Mouse (Mus musculus) spleen, adult 2 months (tissue): ENCODE data around the gene Stx16. TPM values are rescaled to one million over a fixed set of nuclear protein-coding genes. Genes with fewer than 3 reads are reported as not detected.

Source experiments
- DNase-seq, 2 experiments: peaks; one replicate each; pipeline versions ENCODE4 v3.0.0 to v3.0.0-alpha.2; 2012 to 2021; ENCODE audit warnings: low spot score in 2 of 2, low read depth in 1 of 2
- H3K27ac ChIP-seq: fragments of 200-500 bp; 2 replicates; pipeline ENCODE4 v1.5.1; 2012; ENCODE audit warnings: low read length, inconsistent platforms; ENCODE audit not compliant: insufficient read depth
- H3K27me3 ChIP-seq: fragments of 200-500 bp; 2 replicates; pipeline ENCODE4 v1.6.1; 2012; ENCODE audit warnings: mild to moderate bottlenecking, moderate library complexity, low read length, inconsistent platforms; ENCODE audit not compliant: control insufficient read depth, insufficient read depth
- H3K36me3 ChIP-seq: fragments of 200-500 bp; 2 replicates; pipeline ENCODE4 v1.6.1; 2012; ENCODE audit warnings: mild to moderate bottlenecking, low read length, inconsistent platforms; ENCODE audit not compliant: control insufficient read depth, insufficient read depth
- H3K4me1 ChIP-seq: fragments of 200-500 bp; 2 replicates; pipeline ENCODE4 v1.6.1; 2011; ENCODE audit warnings: inconsistent platforms; ENCODE audit not compliant: control insufficient read depth, insufficient read depth, insufficient read length
- H3K4me3 ChIP-seq: fragments of 200-500 bp; 2 replicates; pipeline ENCODE4 v1.5.1; 2011; ENCODE audit warnings: mild to moderate bottlenecking, inconsistent platforms; ENCODE audit not compliant: insufficient read depth, insufficient read length; ENCODE audit errors: extremely low read depth
- CTCF ChIP-seq: fragments of 200-500 bp; IDR thresholded peaks from 2 replicates; pipeline ENCODE4 v1.5.1; 2011; ENCODE audit warnings: mild to moderate bottlenecking, inconsistent platforms; ENCODE audit not compliant: insufficient read depth, insufficient read length, insufficient replicate concordance; ENCODE audit errors: extremely low read depth
- POLR2A ChIP-seq: fragments of 200-500 bp; IDR thresholded peaks from 2 replicates; pipeline ENCODE4 v1.6.1; 2011; ENCODE audit warnings: low read depth, low read length, inconsistent platforms
- WGBS: fragments of 180-500 bp; shearing (Covaris S2); methylation state at CpG from one replicate; pipeline ENCODE4 v1.1.7; 2018; 5-methylcytosine and 5-hydroxymethylcytosine counted together
- polyA plus RNA-seq: library from polyadenylated mRNA; depleted of rRNA; stranded (reverse); fragments of >200 nt; gene quantifications from 2 replicates; pipeline ENCODE4 v1.2.3, GENCODE M21; 2012

The Stx16 gene
- polyA plus RNA-seq, 1 experiment: 36.0 TPM

DNA sequence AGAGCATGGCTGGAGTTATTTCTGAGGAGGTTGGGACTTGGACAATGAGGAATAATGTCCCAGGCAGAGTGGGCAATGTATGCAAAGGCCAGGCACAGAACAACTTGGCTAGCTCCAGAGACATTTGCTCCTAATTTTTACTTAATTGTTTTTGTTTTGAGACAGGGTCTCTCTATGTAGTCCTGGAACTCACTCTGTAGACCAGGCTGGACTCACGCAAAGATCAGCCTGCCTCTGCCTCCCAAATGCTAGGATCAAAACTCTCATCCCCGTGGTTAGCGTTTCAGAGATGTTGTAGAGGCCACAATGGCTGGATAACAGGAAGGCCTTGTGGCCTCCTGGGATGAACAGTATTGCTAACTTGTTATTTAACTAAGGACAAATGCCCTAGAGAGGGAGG is 21.6 kb upstream of the Stx16 start:
- no peak overlapping the region for H3K27ac ChIP-seq
- H3K27me3 ChIP-seq: no peaks in the 10 kb centered on the region
- WGBS: 85% methylated on average over 3 of the region's 3 CpGs
- H3K36me3 ChIP-seq: no peaks in the 10 kb centered on the region
- no peak for TF ChIP-seq CTCF
- no peak for TF ChIP-seq POLR2A
- no peaks in the 10 kb centered on the region for H3K4me1 ChIP-seq
- no peak for DNase-seq
- no peak overlapping the region for H3K4me3 ChIP-seq

DNA sequence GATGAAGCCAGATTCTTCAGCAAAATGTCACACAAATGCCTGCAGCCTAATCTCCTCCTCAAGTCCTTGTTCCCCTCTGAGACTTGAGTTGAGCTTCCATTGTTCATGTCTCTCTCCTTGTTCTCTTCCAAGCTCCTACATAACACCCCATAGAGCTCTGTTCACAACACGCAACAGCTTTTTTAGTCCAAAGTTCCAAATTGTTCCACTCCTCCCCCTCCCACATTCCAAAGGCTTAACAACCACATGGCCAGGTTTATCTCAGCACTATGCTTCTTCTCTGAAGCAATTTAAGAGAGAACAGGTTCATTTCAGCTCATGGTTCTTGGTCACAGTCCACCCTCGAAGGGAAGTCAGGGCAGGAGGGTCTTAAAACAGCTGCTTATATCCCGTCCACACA is 18.4 kb upstream of the Stx16 start:
- TF ChIP-seq POLR2A (no peak), CTCF (no peak)
- no peaks in the 10 kb centered on the region for H3K4me1 ChIP-seq
- no peak overlapping the region for H3K27ac ChIP-seq
- DNase-seq: no peak
- 88% methylated on average over 3 of the region's 3 CpGs for WGBS
- H3K27me3 ChIP-seq: no peaks in the 10 kb centered on the region
- no peaks in the 10 kb centered on the region for H3K36me3 ChIP-seq
- H3K4me3 ChIP-seq: no peak overlapping the region

DNA sequence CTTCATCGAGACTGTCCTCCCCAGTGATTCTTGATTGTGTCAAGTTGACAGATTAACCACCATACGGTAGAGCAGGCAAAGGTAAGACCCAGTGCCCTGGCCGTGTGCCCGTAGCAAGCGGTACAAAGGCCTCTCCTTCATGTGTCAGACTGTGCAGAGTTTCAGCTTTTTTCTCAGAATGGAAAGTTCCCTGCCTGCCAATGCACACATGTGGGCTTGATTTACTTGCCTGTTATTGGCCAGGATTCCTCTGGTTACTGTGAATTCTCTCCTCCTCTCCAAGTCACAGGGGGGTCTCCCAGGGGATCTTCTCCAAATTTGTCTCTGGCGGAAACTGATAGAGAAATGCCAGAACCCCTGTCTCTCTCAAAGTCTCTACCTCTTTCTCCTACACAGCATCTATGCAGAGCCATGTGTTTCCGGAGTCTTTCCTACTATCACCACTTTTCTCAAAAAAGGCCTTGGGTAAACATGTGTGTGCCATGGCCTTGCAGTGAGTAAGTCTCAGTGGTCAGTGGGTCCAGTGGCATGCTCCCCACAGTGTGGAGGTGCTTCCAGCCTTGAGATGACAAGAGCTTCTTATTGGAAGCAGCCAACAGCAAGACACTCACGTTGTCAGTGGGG is 17.7 kb upstream of the Stx16 start:
- WGBS: 91% methylated on average over 8 of the region's 8 CpGs

DNA sequence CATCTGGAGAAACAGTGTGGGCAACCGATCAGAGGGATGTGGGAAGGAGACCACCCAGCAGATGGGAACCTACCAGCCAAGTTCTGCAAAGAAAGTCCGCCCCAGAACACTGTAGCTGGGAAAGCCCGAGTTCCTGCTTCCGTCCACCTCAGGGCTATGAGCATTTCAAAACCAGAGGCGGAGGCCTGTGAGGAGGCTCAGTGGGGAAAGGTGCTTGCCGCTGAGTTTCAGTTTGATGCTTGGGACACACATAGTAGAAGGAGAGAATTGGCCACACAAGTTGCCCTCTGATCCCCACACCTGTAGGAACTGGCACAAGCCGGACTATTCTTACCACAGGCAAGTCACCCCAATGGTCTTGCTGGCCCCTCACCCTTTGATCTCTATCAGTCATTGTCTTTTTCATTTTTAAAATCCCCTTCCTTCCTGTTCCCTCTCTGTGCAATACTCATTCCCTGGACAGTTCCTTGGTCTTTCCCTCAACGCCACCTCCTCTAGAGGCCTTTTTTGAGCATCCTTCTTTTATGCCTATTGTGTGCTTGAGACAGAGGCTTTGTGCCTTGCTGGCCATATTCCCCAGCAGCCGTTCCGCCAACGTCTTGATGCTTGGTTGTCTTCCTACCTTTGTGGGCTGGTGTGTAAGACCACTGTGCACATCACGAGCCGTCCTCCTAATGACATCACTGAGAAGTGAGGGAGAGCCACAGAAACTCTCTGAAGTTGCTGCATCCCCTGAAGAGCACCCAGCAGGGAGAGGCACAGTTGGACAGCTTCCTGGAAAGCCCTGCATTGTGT is 16.3 kb upstream of the Stx16 start:
- no peaks in the 10 kb centered on the region for H3K4me1 ChIP-seq
- no peaks in the 10 kb centered on the region for H3K36me3 ChIP-seq
- WGBS: 92% methylated on average over 13 of the region's 13 CpGs
- H3K27me3 ChIP-seq: no peaks in the 10 kb centered on the region
- H3K4me3 ChIP-seq: no peak overlapping the region
- no peak for TF ChIP-seq CTCF
- TF ChIP-seq POLR2A: no peak
- no peak overlapping the region for H3K27ac ChIP-seq
- no peak for DNase-seq

More for the DNA sequence above, 17.7 kb upstream of the Stx16 start:
- TF ChIP-seq CTCF (no peak), POLR2A (no peak)
- H3K27me3 ChIP-seq: no peaks in the 10 kb centered on the region
- no peaks in the 10 kb centered on the region for H3K36me3 ChIP-seq
- no peak for DNase-seq
- H3K27ac ChIP-seq: no peak overlapping the region
- H3K4me3 ChIP-seq: no peak overlapping the region
- no peaks in the 10 kb centered on the region for H3K4me1 ChIP-seq

DNA sequence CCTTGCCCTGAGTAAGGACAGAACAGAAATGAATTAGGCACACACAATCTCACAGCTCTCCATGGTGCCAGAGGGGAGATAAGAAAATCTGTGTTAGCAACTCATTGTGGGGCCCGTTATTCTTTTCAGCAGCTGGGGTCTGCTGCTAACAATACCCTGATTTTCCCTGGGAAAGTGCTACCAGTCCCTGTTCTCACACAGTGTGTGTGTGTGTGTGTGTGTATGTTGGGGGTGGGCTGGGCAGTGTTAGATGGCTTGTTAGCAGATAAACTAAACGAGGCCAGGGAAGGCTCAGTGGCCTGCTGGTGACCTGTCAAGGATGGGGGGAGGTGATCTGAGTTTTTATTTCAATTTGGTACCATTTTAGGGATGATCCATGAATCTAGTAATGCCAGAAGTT is 14.9 kb upstream of the Stx16 start:
- Histone ChIP-seq H3K4me3 (no peak overlapping the region), H3K27me3 (no peaks in the 10 kb centered on the region), H3K27ac (no peak overlapping the region), H3K36me3 (no peaks in the 10 kb centered on the region), H3K4me1 (no peaks in the 10 kb centered on the region)
- 56% methylated on average over 2 of the region's 2 CpGs for WGBS
- no peak for TF ChIP-seq POLR2A
- TF ChIP-seq CTCF: no peak
- DNase-seq: no peak

DNA sequence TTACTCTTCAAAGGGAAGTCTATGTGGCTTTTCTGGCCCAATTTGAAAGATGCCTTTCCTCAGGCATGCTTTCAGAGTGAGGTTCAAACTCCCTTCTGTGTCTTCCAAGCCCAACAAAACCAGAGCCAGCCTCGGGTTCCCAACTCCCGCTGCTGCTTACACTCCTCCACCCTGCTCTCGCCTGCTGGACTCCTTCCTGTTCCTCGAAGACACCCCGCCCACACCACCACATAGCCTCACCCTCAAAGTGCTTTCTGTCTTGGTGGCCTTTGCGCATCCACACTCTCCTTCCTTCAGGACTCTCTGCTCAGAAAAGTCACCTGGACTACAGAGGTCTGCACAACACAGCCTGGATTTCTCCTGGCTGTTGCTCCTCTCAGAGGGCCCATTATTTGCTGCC is 13.0 kb upstream of the Stx16 start:
- Histone ChIP-seq H3K4me3 (no peak overlapping the region), H3K27ac (no peak overlapping the region), H3K4me1 (no peaks in the 10 kb centered on the region), H3K27me3 (no peaks in the 10 kb centered on the region), H3K36me3 (no peaks in the 10 kb centered on the region)
- DNase-seq: no peak
- WGBS: 45% methylated on average over 6 of the region's 6 CpGs
- TF ChIP-seq CTCF (no peak), POLR2A (no peak)
